Mouse (Mus musculus) spleen, postnatal 4 days (tissue): ENCODE measurements around the gene Bdh2.

Experiments used
- DNase-seq, 2 experiments: peaks; one replicate each; pipeline ENCODE4 v3.0.0; 2022; ENCODE audit warnings: low spot score in 2 of 2

Gene Bdh2

DNA sequence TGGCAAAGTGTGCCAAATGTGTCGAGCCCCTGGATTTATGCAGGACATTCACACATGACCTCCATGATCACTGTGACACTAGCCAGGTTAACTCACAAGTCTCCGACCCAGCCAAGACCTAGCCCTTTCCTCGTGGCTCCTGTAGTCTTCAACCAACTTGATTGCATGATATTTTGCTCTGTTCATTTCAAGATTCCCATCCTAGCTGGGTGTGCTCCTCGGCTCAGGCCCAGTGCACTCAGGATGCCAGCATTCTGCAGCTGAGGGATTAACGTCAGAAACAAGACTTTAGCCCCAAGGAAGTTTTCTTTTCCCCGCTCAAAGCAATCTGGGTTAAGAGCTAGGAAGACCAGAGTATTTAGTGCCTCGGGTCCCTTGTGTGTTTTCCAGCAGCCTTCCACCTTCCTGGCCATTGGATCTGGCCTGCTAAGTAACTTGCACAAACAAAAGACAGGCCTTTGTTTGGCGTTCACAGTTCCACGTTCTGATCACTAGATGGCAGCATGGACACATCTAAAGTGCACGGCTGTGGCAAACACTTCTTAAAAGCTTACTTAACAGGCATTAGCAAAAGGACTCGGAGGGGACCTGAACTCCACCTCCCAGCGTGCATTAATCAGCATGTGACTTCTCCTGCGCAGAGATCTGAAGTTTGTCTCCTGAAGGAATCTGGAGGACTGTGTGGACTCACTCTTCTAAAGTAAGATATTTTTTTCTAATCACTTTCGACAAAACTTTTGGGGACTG, at the start of gene Bdh2:
Gene Bdh2, plus strand, starts transcription at position 553 of the 747 bp plus-strand sequence.
- DNase-seq: peak; percentile 61 to 72

DNA sequence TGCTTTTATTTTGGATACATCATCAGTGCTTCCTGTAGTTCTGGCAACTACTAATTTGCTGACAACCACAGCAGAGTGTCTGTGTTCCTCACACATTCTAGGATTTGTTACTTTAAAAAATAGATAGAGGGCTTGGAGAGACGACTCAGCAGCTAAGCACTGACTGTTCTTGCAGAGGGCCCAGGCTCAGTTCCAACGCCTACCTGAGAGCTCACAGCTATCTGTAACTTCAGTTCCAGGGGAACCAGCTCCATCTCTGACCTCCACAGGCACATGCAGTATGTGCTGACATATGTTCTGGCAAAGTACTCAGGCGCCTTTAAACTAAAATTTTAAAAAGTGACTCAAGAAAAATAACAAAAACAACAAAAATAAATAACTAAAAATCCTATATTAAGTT, 49.0 kb upstream of the Bdh2 start:
- no peak for DNase-seq

DNA sequence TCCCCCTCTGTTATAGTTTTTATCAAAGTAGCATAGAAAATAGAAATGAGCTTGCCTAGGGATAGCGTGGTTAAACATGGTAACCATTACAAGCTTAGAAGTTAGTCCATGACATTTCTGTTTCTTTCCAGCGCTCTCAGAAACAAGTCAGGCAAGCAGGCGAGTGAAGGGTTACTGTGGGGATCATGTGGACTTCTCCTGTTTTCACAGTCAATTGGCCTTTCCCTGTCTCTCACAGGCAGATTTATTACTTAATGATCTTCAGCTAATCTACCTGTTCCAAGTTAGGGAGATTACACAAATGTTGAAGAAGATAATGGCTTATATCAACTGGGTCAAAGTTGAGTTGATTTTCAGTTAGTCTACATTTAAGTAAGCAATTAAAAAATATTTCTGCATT, 48.6 kb upstream of the Bdh2 start:
- no peak for DNase-seq

DNA sequence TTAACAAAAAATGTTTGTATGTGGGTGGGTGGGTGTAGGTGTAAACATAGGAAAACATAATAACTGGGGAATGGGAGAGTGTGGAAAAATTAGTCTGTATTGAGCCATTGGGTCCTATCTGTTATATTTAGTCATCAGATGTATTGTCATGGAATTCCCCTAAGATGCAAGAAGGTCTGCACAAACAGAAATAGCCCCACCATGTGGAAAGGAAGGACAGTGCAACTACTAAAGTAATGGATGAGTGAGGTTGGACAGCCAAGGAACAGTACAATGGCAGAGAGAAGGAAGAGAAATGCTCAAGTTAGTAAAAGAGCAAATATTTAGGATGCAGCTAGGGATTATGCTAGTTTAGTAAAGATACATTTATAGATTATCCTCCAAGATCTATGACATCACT, 35.3 kb upstream of the Bdh2 start:
- no peak for DNase-seq

DNA sequence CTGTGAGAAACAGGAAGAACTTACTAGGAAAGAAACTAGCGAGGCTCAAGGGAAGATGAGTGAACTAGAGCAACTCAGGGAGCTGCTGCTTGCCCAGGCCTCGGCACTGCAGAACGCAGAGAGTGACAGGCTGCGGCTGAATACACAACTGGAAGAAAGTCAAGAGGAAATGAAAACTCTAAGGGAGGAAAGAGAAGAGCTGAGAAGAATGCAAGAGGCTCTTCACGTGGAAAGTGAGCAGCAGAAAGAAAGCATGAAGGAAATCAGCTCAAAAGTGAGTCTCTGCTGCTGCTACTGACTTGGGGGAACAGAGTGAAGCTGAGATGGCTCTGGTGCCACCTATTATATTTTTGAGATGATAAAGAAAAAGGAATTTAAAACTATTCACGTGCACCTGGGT, 34.2 kb upstream of the Bdh2 start:
- no peak for DNase-seq

DNA sequence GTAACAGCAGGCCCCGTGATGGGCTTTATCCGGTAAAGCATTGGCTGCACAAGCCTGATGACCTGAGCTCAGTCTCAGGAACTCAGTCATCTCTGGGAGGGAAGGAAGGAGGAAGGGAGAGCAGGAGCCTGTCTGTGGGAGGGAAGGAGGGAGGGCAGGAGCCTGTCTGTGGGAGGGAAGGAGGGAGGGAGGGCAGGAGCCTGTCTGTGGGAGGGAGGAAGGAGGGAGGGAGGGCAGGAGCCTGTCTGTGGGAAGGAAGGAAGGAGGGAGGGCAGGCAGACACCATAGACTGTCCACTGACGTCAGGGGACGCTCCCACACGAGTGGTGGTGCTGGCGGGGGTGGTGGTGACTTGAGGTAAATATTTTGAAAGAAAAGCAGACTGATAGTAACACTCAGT, 31.9 kb upstream of the Bdh2 start:
- no peak for DNase-seq

DNA sequence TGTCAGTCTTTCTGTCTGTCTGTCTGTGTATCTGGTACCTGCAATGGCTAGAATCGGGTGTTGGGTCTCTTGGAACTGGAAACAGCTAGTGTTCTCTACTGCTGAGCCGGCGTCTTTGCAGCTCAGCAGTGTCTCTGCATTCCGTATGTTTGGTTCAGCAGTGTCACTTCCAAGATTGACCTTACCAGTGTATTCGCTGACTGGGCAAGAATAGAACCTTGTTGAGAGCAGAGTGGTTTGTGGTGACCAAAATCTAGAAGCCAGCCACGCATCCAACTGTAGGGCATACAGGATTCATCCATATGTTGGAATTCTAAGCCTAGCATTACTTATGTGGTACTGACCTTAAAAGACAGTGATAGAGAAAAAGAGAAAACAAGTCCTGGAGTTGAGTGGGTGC, 29.2 kb upstream of the Bdh2 start:
- DNase-seq: no peak

DNA sequence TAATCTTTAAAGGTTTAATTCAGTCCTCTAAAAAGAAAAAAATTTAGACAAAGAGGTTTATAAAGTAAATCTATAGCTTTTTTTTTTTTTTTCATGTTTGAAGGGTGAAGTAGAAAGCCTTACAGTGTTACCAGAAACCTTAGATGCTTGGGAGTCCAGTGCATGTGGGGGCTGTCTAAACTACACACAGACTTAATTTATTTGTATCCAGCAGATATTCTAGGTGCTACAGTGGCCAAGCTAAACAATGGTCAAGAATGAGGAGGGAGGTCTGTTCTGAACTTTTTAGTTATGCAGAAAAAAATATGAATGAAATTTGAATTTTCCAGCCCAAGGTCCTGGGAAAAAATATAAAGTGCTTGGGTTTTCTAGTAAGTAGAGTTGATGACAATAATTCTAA, 26.2 kb upstream of the Bdh2 start:
- DNase-seq: no peak

DNA sequence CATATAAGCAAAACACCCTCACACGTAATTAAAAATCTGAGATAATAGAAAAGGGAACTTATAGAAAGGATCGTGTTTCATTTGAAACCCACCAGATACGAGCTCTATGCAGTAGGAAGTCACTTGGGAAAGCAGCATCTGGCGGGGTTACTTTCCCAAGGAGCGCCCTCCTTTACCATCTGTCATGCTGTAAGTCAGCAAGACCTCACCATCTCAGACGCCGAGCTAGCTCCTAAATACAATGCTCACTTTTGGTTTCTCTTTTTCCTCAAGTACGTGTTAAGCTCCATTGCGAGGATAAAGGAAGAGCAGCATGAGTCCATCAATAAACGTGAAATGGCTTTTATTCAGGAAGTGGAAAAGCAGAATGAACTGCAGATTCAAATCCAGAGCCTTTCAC, 22.1 kb upstream of the Bdh2 start:
- no peak for DNase-seq

DNA sequence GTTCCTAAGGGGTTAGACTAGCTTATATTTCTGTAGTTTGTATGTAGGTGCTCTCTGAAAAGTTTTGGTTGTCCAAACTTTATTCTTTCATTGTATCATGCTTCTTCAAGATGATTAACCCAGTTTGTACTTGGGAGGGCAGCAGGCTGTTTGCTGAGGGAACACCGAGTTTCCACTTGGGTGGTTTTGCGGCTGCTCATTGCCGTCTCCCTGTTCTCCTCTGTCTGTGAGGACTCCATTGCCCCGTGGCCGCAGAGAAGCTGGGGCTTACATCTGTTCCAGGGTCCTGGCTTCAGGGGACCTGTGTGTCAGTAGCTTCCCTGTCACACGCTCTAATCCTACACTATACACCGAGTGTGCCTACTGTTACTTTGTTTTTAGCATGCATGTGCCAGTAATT, 20.8 kb upstream of the Bdh2 start:
- no peak for DNase-seq

DNA sequence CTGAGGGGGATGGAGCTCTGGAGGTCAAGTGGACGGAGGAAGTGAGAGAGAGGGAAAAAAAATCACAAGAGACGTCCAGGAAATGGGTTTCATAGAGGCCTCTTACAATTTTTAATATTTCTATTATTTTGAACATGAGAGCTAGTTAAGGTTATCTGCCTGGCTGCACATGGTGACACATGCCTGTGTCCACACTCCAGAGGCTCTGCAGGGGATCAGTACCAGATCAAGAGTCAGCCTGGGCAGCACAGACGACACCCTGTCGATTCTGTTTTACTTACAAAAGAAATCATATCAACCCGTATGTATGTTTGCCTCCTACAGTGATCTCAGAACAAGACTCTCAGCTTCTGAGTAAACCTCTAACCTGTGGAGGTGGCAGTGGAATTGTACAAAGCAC, 12.4 kb upstream of the Bdh2 start:
- no peak for DNase-seq

DNA sequence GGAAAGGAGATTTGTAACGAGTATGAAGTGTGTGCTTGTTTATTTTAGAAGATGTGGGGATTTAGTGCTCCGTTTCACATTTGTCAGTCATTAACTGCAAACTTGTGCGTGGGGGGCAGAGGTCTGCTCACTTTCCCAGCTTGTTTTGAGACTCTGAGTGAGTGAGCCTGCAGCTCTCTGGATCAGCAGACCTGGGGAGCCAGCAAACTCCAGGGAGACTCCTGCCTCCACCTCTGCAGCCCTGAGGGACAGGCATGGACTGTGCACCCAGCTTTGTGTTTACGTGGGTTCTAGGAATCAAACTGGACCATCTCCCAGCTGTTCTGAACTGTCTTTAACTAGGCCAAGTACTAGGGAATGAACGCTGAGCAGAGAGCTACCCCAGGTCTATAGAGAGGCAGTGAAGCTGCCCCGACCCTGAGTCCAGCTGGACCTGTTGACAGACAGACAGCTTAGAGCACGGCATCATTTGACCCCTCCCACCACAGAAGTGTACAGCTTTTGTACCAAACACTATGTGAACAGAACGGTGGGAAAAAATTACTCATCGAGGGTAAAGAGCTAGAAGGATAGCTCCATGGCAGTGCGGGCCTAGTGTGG, 11.5 kb upstream of the Bdh2 start:
- no peak for DNase-seq

DNA sequence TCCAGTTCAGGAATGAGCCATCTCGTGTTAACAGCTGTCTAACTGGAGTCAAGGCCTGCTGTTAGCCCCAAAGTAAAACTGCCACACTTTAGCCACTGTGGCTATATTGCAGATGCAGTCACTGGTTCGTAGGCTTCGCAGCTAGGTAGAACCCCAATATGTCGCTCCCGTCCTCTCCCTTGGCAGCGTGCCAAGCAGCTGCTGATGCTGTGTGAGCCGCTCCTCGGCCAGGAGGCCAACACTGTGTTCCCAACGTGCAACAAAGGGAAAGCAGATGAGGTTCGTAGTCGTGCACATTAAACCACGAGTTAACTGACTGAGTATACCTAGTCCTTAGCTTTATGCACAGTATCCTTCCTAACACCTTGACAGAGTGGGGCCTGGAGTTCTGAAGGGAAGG, 8.4 kb upstream of the Bdh2 start:
- no peak for DNase-seq

DNA sequence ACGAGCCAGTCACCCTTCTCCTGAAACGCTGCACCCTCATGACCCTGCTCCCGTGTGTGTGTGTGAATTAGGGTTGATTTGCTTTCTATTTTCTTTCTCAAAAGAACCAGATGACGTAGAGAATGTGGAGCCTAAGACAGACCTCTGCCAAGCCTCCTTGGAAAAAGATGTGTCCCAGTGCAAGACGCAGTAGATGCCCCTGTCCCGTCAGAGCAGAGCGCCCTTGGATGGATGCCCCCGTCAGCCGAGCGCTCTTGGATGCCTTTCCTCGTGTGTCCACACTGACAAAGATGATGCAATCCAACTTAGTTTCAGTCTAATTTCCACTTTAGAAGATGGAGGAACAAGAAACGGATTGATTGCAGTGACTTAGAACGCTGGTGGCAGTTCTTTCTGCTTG, 8.0 kb upstream of the Bdh2 start:
- DNase-seq: no peak

DNA sequence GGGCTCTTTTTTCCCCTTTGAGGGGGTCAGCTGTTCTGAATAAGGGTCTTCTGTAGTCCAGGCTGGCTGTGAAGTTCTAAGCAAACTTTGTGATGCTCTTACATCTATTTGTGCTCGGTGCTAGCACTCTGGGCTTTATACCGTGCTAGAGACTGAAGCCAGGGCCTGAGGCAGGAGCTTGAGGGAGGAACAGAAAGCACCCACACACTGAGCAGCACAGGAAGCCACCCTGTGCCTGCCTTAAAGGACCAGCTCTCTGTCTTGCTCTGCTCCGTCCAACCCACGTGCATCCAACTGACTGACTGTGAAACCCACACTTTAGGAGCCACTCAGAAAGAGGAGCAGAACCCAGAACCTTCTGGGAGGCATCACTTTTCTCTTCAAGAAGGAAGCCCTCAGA, 861 bp upstream of the Bdh2 start:
- DNase-seq: no peak

DNA sequence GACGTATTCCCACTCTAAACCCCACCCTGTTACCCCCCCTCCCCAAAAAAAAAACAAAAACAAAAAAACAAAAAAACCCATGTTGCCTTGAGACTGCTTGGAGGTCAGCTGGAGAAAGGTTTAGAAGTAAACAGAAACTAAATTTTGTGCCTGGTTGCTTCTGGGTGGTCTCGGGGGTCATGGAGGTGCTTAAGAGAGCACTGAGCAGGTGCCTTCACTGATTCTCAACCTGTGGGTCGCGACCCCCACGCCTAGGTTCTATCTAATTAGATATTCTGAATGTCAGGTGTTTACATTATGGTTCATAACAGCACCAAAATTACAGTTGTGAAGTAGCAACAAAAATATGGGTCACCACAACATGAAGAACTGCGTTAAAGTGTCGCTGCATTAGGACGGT, 680 bp downstream of the Bdh2 start:
- DNase-seq: peak in 1 of 2 experiments; percentile 51

DNA sequence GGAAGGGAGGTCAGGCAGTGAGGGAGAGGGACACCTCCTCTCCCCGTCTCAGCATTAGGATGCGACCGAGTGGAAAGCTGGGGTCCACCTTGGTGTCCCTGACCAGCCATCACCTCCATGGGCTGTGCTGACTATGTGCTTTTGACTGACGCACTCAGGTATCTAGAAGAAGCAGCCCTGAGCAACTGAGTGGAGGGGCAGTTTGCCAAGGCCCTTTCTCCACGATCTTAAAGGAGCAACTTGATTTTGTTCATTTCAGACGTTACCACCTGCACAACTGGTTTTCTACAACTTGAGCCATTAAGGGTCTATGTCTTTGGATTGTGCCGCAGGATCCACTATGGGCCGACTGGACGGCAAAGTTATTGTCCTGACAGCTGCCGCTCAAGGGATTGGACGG, 4.2 kb downstream of the Bdh2 start:
- no peak for DNase-seq

DNA sequence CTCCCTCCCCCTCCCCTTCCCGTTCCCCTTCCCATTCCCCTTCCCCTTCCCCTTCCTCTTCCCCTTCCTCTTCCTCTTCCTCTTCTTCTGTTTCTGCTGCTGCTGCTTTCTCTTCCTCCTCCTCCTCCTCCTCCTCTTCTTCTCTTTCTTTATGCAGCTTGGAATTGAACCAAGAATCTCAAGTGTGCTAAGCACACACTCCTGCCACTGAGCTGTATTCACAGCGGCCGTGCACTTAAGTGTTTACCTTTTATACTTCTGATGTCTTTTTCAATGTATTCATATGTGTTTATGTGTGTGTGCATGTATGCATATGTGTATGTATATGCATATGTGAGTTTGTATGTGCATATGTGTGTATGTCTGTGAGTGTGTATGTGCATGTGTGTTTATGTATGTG, 4.8 kb downstream of the Bdh2 start:
- no peak for DNase-seq

DNA sequence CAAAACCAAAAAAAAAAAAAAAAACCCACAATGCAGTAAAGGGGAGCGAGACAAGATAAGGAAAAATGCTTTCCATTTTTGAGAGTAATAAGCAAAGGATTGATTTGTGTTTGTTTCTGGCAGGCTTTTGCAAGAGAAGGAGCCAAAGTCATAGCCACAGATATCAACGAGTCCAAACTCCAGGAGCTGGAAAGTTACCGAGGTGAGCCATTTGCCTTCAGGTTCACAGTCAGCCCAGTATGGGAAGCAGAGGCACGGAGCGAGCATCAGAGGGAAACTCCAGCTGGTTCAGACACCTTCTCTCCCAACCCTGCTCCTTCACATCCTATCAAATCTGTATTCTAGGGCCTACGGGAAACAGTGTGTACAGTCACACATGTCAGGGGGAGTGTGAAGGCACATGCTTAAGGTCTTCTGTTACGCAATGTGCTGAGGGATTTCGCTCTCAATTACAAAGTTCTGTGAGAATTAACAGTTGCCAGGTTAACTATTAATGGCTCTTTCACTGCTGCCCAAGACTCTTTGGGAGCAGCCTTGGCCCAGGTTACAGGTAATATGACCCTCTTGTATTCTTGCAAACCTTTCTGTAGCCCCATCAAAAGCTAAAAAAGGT, 7.2 kb downstream of the Bdh2 start:
- no peak for DNase-seq

DNA sequence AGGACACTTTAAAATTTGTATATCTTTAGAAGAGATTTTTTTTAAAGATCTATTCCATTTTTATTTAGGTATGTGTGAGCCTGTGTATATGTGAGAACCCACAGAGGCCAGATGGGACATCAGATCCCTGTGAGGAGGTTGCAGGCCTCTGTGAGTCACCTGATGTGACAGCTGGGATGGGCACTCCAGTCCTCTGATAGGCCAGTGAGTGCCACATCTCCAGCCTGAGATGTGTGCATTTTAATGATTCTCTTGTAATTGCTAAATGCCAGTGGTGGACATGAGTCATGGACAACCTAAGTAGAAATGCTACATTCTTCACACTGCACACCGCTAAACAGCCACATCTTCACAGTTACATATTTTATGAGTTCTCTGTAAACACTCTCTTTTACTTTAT, 8.1 kb downstream of the Bdh2 start:
- no peak for DNase-seq

DNA sequence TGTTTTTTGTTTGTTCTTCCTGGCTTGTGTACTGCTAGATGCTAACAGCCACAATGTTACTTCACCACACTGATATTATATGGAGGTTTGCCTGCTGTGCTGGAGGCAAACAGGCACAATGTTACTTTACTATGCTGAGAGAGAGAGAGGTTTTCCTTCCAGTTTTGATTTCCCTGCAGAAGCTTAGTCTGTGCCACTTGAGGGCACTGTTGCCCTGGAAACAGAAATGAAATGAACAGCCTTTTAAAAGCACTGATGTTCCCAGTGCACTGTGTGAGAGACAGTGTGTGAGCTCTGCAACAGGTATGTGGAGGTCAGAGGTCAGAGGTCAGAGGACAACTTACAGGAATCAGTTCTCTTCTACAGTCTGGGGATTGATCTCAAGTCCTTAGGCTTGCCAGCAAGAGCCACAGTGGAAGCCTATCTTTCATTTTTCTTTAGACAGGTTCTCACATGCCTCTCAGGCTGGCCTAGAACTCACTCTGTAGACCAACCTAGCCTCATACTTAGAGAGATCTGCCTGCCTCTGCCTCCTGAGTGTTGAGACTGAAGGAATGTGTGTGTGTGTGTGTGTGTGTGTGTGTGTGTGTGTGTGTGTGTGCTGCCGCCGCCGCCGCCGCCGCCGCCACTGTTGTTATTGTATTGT, 9.4 kb downstream of the Bdh2 start:
- no peak for DNase-seq

DNA sequence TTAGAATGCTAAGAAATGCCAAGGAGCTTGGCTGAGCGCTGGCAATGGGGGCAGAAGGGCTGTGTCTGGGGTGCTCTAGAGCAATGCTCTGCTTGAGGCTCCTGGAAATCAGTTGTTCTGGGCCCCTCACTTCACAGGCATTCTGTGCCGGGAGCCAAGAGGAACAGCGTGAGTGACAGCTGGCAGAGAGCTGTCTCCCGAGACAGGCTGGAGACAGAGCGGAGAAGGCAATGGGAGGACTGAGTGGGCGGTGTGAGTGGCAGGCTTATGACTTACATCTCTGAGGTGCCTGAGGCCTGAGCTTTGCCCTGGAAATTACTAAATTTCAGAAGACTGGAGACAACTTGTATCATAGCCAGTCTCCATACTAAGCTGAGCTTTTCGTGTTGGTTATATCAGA, 12.7 kb downstream of the Bdh2 start:
- no peak for DNase-seq

DNA sequence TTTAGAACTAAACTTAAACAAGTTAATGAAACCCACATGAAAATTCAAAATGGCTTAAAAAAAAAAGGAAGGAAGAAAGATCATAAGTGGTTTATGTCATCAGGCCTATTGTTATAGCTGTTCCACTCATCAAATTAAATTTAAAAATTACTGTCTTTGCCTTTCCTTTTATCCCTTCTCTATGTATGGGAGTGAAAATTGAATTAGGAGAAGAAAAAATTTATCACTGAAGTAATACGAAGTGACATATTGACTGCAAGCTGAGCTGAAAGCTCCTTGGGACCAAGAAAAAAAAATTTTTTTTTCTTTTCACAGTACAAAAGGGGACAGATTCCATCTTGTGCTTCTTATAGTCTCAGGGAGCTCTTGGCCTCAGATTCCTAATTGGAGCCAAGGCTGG, 14.5 kb downstream of the Bdh2 start:
- no peak for DNase-seq
